Mouse (Mus musculus) urinary bladder, postnatal 14 days (tissue): Measurements from ENCODE around the gene Gpr26.

Experiments
- DNase-seq: peaks from one replicate; pipeline ENCODE4 v3.0.0; 2021; ENCODE audit warnings: low spot score

The Gpr26 gene

GRCm38 (mm10) chr7:132025591-132025990, 59.3 kb downstream of the Gpr26 start:
- DNase-seq = no peak

GRCm38 (mm10) chr7:132026671-132027070, 60.4 kb downstream of the Gpr26 start:
- DNase-seq = no peak

GRCm38 (mm10) chr7:132031940-132032531, 65.8 kb downstream of the Gpr26 start:
- DNase-seq = no peak
